Mouse (Mus musculus): ENCODE results near the gene B4gat1. TPM values are rescaled to one million over a fixed set of nuclear protein-coding genes. Genes with fewer than 3 reads are reported as not detected.
"Not testable (repeated sequence)": the region's sequence is repeated elsewhere in the genome, so short reads cannot be mapped to it uniquely, and the experiment has no call there.

Gene B4gat1
- polyA plus RNA-seq, 1 experiment from 2014 or later: 47.6 TPM

- no peak overlapping the region for H3K27ac ChIP-seq (ENCODE audit: low read length)
- peak; percentile 97 for ATAC-seq (ENCODE audit: low read depth)
- no peak overlapping the region for H3K9ac ChIP-seq (ENCODE audit: low read length)
Observed at GRCm38 (mm10) chr19:5001666-5002406, 36.8 kb upstream of the B4gat1 start.

GRCm38 (mm10) chr19:5003644-5004043 is 35.0 kb upstream of the B4gat1 start:
- WGBS: 42% methylated on average over 2 of the region's 2 CpGs
- not testable (repeated sequence) for ATAC-seq (ENCODE audit: low read depth); H3K9me3 ChIP-seq (ENCODE audit: control insufficient read depth, low read length); H3K4me3 ChIP-seq (ENCODE audit: low read length); H3K27ac ChIP-seq (ENCODE audit: low read length); H3K4me1 ChIP-seq (replicated peaks; ENCODE audit: control insufficient read depth, insufficient read depth, low read length); H3K9ac ChIP-seq (ENCODE audit: low read length); H3K36me3 ChIP-seq (ENCODE audit: control insufficient read depth, insufficient read depth, low read length); H3K4me2 ChIP-seq (ENCODE audit: low read depth, low read length); H3K27me3 ChIP-seq (ENCODE audit: control insufficient read depth, insufficient read depth, low read depth, low read length)

More at GRCm38 (mm10) chr19:5001666-5002406, 36.8 kb upstream of the B4gat1 start:
- Histone ChIP-seq H3K9me3 (ENCODE audit: control insufficient read depth, low read length) (no peaks in the 10 kb centered on the region), H3K27me3 (ENCODE audit: control insufficient read depth, insufficient read depth, low read depth, low read length) (no peaks in the 10 kb centered on the region), H3K36me3 (ENCODE audit: control insufficient read depth, insufficient read depth, low read length) (no peaks in the 10 kb centered on the region), H3K4me3 (ENCODE audit: low read length) (peak overlapping the region; percentile 27), H3K4me1 (replicated peaks; ENCODE audit: control insufficient read depth, insufficient read depth, low read length) (peaks cover 8% of the 10 kb centered on the region), H3K4me2 (ENCODE audit: low read depth, low read length) (peak overlapping the region; percentile 44)
- under 1% methylated on average over 39 of the region's 39 CpGs for WGBS

- Histone ChIP-seq H3K36me3 (ENCODE audit: control insufficient read depth, insufficient read depth, low read length) (no peaks in the 10 kb centered on the region), H3K9ac (ENCODE audit: low read length) (no peak overlapping the region), H3K4me1 (replicated peaks; ENCODE audit: control insufficient read depth, insufficient read depth, low read length) (peaks cover 8% of the 10 kb centered on the region), H3K9me3 (ENCODE audit: control insufficient read depth, low read length) (no peaks in the 10 kb centered on the region), H3K27ac (ENCODE audit: low read length) (no peak overlapping the region), H3K27me3 (ENCODE audit: control insufficient read depth, insufficient read depth, low read depth, low read length) (no peaks in the 10 kb centered on the region), H3K4me3 (ENCODE audit: low read length) (no peak overlapping the region), H3K4me2 (ENCODE audit: low read depth, low read length) (no peak overlapping the region)
- ATAC-seq (ENCODE audit: low read depth): no peak
- WGBS: 65% methylated on average over 4 of the region's 4 CpGs
Observed at GRCm38 (mm10) chr19:5004925-5005324, 33.7 kb upstream of the B4gat1 start.

GRCm38 (mm10) chr19:5013138-5013537 is 25.5 kb upstream of the B4gat1 start:
- WGBS: 54% methylated on average over 8 of the region's 8 CpGs
- no peak overlapping the region for H3K27ac ChIP-seq (ENCODE audit: low read length)
- no peaks in the 10 kb centered on the region for H3K36me3 ChIP-seq (ENCODE audit: control insufficient read depth, insufficient read depth, low read length)
- H3K9me3 ChIP-seq (ENCODE audit: control insufficient read depth, low read length): no peaks in the 10 kb centered on the region
- H3K4me1 ChIP-seq (replicated peaks; ENCODE audit: control insufficient read depth, insufficient read depth, low read length): peaks cover 8% of the 10 kb centered on the region
- no peak overlapping the region for H3K9ac ChIP-seq (ENCODE audit: low read length)
- H3K27me3 ChIP-seq (ENCODE audit: control insufficient read depth, insufficient read depth, low read depth, low read length): no peaks in the 10 kb centered on the region
- no peak overlapping the region for H3K4me3 ChIP-seq (ENCODE audit: low read length)
- no peak overlapping the region for H3K4me2 ChIP-seq (ENCODE audit: low read depth, low read length)
- ATAC-seq (ENCODE audit: low read depth): no peak

GRCm38 (mm10) chr19:5014961-5015398 is 23.6 kb upstream of the B4gat1 start:
- H3K4me2 ChIP-seq (ENCODE audit: low read depth, low read length): no peak overlapping the region
- H3K4me1 ChIP-seq (replicated peaks; ENCODE audit: control insufficient read depth, insufficient read depth, low read length): peaks cover 8% of the 10 kb centered on the region
- no peak overlapping the region for H3K9ac ChIP-seq (ENCODE audit: low read length)
- H3K36me3 ChIP-seq (ENCODE audit: control insufficient read depth, insufficient read depth, low read length): no peaks in the 10 kb centered on the region
- no peaks in the 10 kb centered on the region for H3K9me3 ChIP-seq (ENCODE audit: control insufficient read depth, low read length)
- no peak overlapping the region for H3K27ac ChIP-seq (ENCODE audit: low read length)
- H3K4me3 ChIP-seq (ENCODE audit: low read length): no peak overlapping the region
- H3K27me3 ChIP-seq (ENCODE audit: control insufficient read depth, insufficient read depth, low read depth, low read length): no peaks in the 10 kb centered on the region
- WGBS: 17% methylated on average over 8 of the region's 8 CpGs
- ATAC-seq (ENCODE audit: low read depth): no peak

GRCm38 (mm10) chr19:5016221-5016742 is 22.3 kb upstream of the B4gat1 start:
- Histone ChIP-seq H3K27me3 (ENCODE audit: control insufficient read depth, insufficient read depth, low read depth, low read length) (no peaks in the 10 kb centered on the region), H3K36me3 (ENCODE audit: control insufficient read depth, insufficient read depth, low read length) (no peaks in the 10 kb centered on the region), H3K4me3 (ENCODE audit: low read length) (no peak overlapping the region), H3K4me2 (ENCODE audit: low read depth, low read length) (peak overlapping the region; percentile 45), H3K4me1 (replicated peaks; ENCODE audit: control insufficient read depth, insufficient read depth, low read length) (peaks cover 8% of the 10 kb centered on the region), H3K9me3 (ENCODE audit: control insufficient read depth, low read length) (no peaks in the 10 kb centered on the region), H3K27ac (ENCODE audit: low read length) (peak overlapping the region; percentile 47), H3K9ac (ENCODE audit: low read length) (peak overlapping the region; percentile 45)
- peak; percentile 72; the same call in 1 of the 2 replicates for ATAC-seq (ENCODE audit: low read depth)
- WGBS: 23% methylated on average over 10 of the region's 10 CpGs

- Histone ChIP-seq H3K27me3 (ENCODE audit: control insufficient read depth, insufficient read depth, low read depth, low read length) (no peaks in the 10 kb centered on the region), H3K4me2 (ENCODE audit: low read depth, low read length) (peak overlapping the region; percentile 45), H3K36me3 (ENCODE audit: control insufficient read depth, insufficient read depth, low read length) (no peaks in the 10 kb centered on the region), H3K9me3 (ENCODE audit: control insufficient read depth, low read length) (no peaks in the 10 kb centered on the region), H3K9ac (ENCODE audit: low read length) (peak overlapping the region; percentile 45), H3K4me1 (replicated peaks; ENCODE audit: control insufficient read depth, insufficient read depth, low read length) (peaks cover 8% of the 10 kb centered on the region), H3K4me3 (ENCODE audit: low read length) (no peak overlapping the region), H3K27ac (ENCODE audit: low read length) (peak overlapping the region; percentile 47)
- peak; percentile 61 for ATAC-seq (ENCODE audit: low read depth)
- WGBS: 20% methylated on average over 12 of the region's 12 CpGs
Observed at GRCm38 (mm10) chr19:5016782-5017181, 21.8 kb upstream of the B4gat1 start.

GRCm38 (mm10) chr19:5017611-5018010 is 21.0 kb upstream of the B4gat1 start:
- Histone ChIP-seq H3K4me1 (replicated peaks; ENCODE audit: control insufficient read depth, insufficient read depth, low read length) (peaks cover 8% of the 10 kb centered on the region), H3K27ac (ENCODE audit: low read length) (no peak overlapping the region), H3K9ac (ENCODE audit: low read length) (no peak overlapping the region), H3K4me3 (ENCODE audit: low read length) (no peak overlapping the region), H3K4me2 (ENCODE audit: low read depth, low read length) (no peak overlapping the region), H3K9me3 (ENCODE audit: control insufficient read depth, low read length) (no peaks in the 10 kb centered on the region), H3K27me3 (ENCODE audit: control insufficient read depth, insufficient read depth, low read depth, low read length) (no peaks in the 10 kb centered on the region), H3K36me3 (ENCODE audit: control insufficient read depth, insufficient read depth, low read length) (no peaks in the 10 kb centered on the region)
- 77% methylated on average over 4 of the region's 4 CpGs for WGBS
- ATAC-seq (ENCODE audit: low read depth): no peak

GRCm38 (mm10) chr19:5018191-5018590 is 20.4 kb upstream of the B4gat1 start:
- ATAC-seq (ENCODE audit: low read depth): no peak
- Histone ChIP-seq H3K27ac (ENCODE audit: low read length) (no peak overlapping the region), H3K9ac (ENCODE audit: low read length) (no peak overlapping the region), H3K4me1 (replicated peaks; ENCODE audit: control insufficient read depth, insufficient read depth, low read length) (peaks cover 8% of the 10 kb centered on the region), H3K36me3 (ENCODE audit: control insufficient read depth, insufficient read depth, low read length) (no peaks in the 10 kb centered on the region), H3K9me3 (ENCODE audit: control insufficient read depth, low read length) (no peaks in the 10 kb centered on the region), H3K27me3 (ENCODE audit: control insufficient read depth, insufficient read depth, low read depth, low read length) (no peaks in the 10 kb centered on the region), H3K4me2 (ENCODE audit: low read depth, low read length) (no peak overlapping the region), H3K4me3 (ENCODE audit: low read length) (no peak overlapping the region)
- 87% methylated on average over 3 of the region's 3 CpGs for WGBS

Measured in lung, embryonic 16.5 days (tissue).